Mouse (Mus musculus) CH12.LX (cell line): ENCODE data around the gene Zfp36. TPM values are rescaled to one million over a fixed set of nuclear protein-coding genes. Genes with fewer than 3 reads are reported as not detected.

Experiments used
- DNase-seq: peaks from one replicate; pipeline ENCODE4 v3.0.0-alpha.2; 2013; ENCODE audit errors: extremely low read depth
- H3K27ac ChIP-seq: 2 replicates; pipeline ENCODE4 v1.5.1; 2012; ENCODE audit warnings: low read depth, mild to moderate bottlenecking, control low read depth, moderate library complexity; ENCODE audit not compliant: insufficient read depth
- H3K27me3 ChIP-seq: replicated peaks from 2 replicates; pipeline ENCODE3; 2012; ENCODE audit warnings: inconsistent platforms
- H3K36me3 ChIP-seq, 2 experiments: replicated peaks in 1 of 2; 2 replicates each; pipeline versions ENCODE3 to v1.6.1; 2012; ENCODE audit warnings: inconsistent platforms in 1 of 2, low read length in 1 of 2, mild to moderate bottlenecking in 1 of 2, mixed read lengths in 1 of 2, moderate library complexity in 1 of 2; ENCODE audit not compliant: control insufficient read depth in 1 of 2, insufficient read depth in 1 of 2
- H3K4me1 ChIP-seq, 2 experiments: 2 replicates each; pipeline ENCODE4 v1.6.1; 2012; ENCODE audit warnings: inconsistent platforms in 1 of 2, moderate library complexity in 1 of 2; ENCODE audit not compliant: insufficient read depth in 2 of 2, control insufficient read depth in 1 of 2
- H3K4me2 ChIP-seq: 2 replicates; pipeline ENCODE4 v1.6.1; 2012; ENCODE audit warnings: low read depth, mild to moderate bottlenecking, control low read depth; ENCODE audit not compliant: poor library complexity, insufficient read depth, severe bottlenecking
- H3K4me3 ChIP-seq, 3 experiments: fragments of 150-350 bp in 1 of 3; sonication (generic) in 1 of 3; replicated peaks in 1 of 3; 2 replicates each; pipeline versions ENCODE3 to v1.5.1; 2011 to 2012; ENCODE audit warnings: low read depth in 2 of 3, low read length in 2 of 3, mild to moderate bottlenecking in 2 of 3, moderate library complexity in 2 of 3, control low read depth in 1 of 3, improper control_type of control experiment in 1 of 3, inconsistent platforms in 1 of 3, mixed read lengths in 1 of 3; ENCODE audit not compliant: poor library complexity in 1 of 3
- H3K79me2 ChIP-seq: replicated peaks from 2 replicates; pipeline ENCODE4 v1.6.1; 2012; ENCODE audit warnings: mild to moderate bottlenecking, moderate library complexity; ENCODE audit not compliant: control insufficient read depth, poor library complexity, insufficient read depth, severe bottlenecking; ENCODE audit errors: extremely low read depth
- H3K9ac ChIP-seq: 2 replicates; pipeline ENCODE4 v1.6.1; 2012; ENCODE audit warnings: low read depth, mild to moderate bottlenecking, control low read depth, moderate library complexity; ENCODE audit not compliant: insufficient read depth
- H3K9me3 ChIP-seq: replicated peaks from 2 replicates; pipeline ENCODE3; 2012; ENCODE audit warnings: low read length, inconsistent platforms, mixed read lengths
- CHD1 ChIP-seq: IDR thresholded peaks from 2 replicates; pipeline ENCODE4 v1.6.1; 2012; ENCODE audit warnings: low read depth, low read length, improper control_type of control experiment, inconsistent platforms
- E2F4 ChIP-seq: IDR thresholded peaks from 2 replicates; pipeline ENCODE4 v1.6.1; 2011; ENCODE audit warnings: low read depth, low read length, improper control_type of control experiment; ENCODE audit not compliant: insufficient replicate concordance
- ELF1 ChIP-seq: IDR thresholded peaks from 2 replicates; pipeline ENCODE4 v1.6.1; 2014; ENCODE audit warnings: low read depth, mild to moderate bottlenecking, inconsistent platforms, low read length, improper control_type of control experiment
- EP300 ChIP-seq: IDR thresholded peaks from 2 replicates; pipeline ENCODE4 v1.6.1; 2011; ENCODE audit warnings: low read length, improper control_type of control experiment
- IRF4 ChIP-seq: IDR thresholded peaks from 2 replicates; pipeline ENCODE4 v1.6.1; 2014; ENCODE audit warnings: low read depth, mild to moderate bottlenecking, inconsistent platforms, low read length, improper control_type of control experiment
- JUND ChIP-seq: conservative IDR thresholded peaks from 2 replicates; pipeline ENCODE4 v1.6.1; 2011; ENCODE audit warnings: low read depth, low read length, improper control_type of control experiment
- MAFK ChIP-seq: IDR thresholded peaks from 2 replicates; pipeline ENCODE4 v1.6.1; 2011; ENCODE audit warnings: low read length, improper control_type of control experiment; ENCODE audit not compliant: insufficient replicate concordance
- MAX ChIP-seq: IDR thresholded peaks from 2 replicates; pipeline ENCODE4 v1.6.1; 2011; ENCODE audit warnings: low read length, improper control_type of control experiment
- MXI1 ChIP-seq: IDR thresholded peaks from 2 replicates; pipeline ENCODE4 v1.6.1; 2011; ENCODE audit warnings: mild to moderate bottlenecking, low read depth, low read length, improper control_type of control experiment
- NRF1 ChIP-seq: IDR thresholded peaks from 2 replicates; pipeline ENCODE4 v1.6.1; 2014; ENCODE audit warnings: low read depth, mild to moderate bottlenecking, inconsistent platforms, low read length, improper control_type of control experiment, moderate library complexity
- POLR2AphosphoS2 ChIP-seq: IDR thresholded peaks from 2 replicates; pipeline ENCODE4 v1.6.1; 2011; ENCODE audit warnings: low read depth, low read length, improper control_type of control experiment
- SMC3 ChIP-seq: IDR thresholded peaks from 2 replicates; pipeline ENCODE4 v1.6.1; 2011; ENCODE audit warnings: low read depth, low read length, improper control_type of control experiment
- UBTF ChIP-seq: IDR thresholded peaks from 2 replicates; pipeline ENCODE4 v1.6.1; 2012; ENCODE audit warnings: low read depth, mild to moderate bottlenecking, inconsistent platforms, low read length, improper control_type of control experiment, moderate library complexity
- USF1 ChIP-seq: IDR thresholded peaks from 2 replicates; pipeline ENCODE4 v1.6.1; 2014; ENCODE audit warnings: low read depth, mild to moderate bottlenecking, inconsistent platforms, low read length, improper control_type of control experiment
- USF2 ChIP-seq: conservative IDR thresholded peaks from 2 replicates; pipeline ENCODE4 v1.6.1; 2011; ENCODE audit warnings: low read depth, low read length, improper control_type of control experiment
- dilution Hi-C: fragments of 300-500 bp; cut with MboI; formaldehyde crosslinking; loops from 2 replicates; pipeline ENCODE4 v1.14.3; 2020; ENCODE audit warnings: low sequenced_read_pairs; ENCODE audit not compliant: extremely low pct_unique_long_range_greater_than_20kb, extremely low pct_ligation_motif_present
- in situ Hi-C: fragments of 300-500 bp; cut with MboI; formaldehyde crosslinking; loops from 3 replicates; pipeline ENCODE4 v1.14.3; 2019; ENCODE audit warnings: low sequenced_read_pairs, low pct_ligation_motif_present, low pct_unique_long_range_greater_than_20kb, mixed read lengths
- polyA plus RNA-seq: library from polyadenylated mRNA; unstranded; fragments of >175 nt; gene quantifications from 2 replicates; pipeline ENCODE4 v1.2.1, GENCODE M21; 2012; ENCODE audit warnings: low read depth; ENCODE audit not compliant: insufficient read length
- total RNA-seq, 2 experiments: library from RNA; depleted of rRNA; stranded (reverse); fragments of 300-350 nt in 1 of 2; fragments of >200 nt in 1 of 2; gene quantifications; 2 replicates each; pipeline ENCODE4 v1.2.3; 2012 to 2014

Zfp36 gene
- total and polyA plus RNA-seq, 3 experiments: 1.9 to 9.9 (median 2.8) TPM

- no peaks in the 10 kb centered on the region for H3K9me3 ChIP-seq
- dilution Hi-C loops: no loop called here
- H3K27me3 ChIP-seq: no peaks in the 10 kb centered on the region
- H3K9ac ChIP-seq: no peak overlapping the region
- H3K4me1 ChIP-seq: peaks cover 35 to 70% of the 10 kb centered on the region in 2 experiments
- no peak overlapping the region for H3K4me2 ChIP-seq
- TF ChIP-seq MAFK (no peak), MAX (0 out of 2 replicates have a peak, but pooled peaks have one; percentile 26), MXI1 (0 out of 2 replicates have a peak, but pooled peaks have one; percentile 27), CHD1 (no peak), SMC3 (no peak), USF1 (no peak)
- TF ChIP-seq, all 38 proteins: peak for 2
- Histone ChIP-seq H3K79me2 (no peaks in the 10 kb centered on the region), H3K36me3 (peaks cover 13 to 32% of the 10 kb centered on the region in 2 experiments), H3K4me3 (no peak overlapping the region), H3K27ac (no peak overlapping the region)
- in situ Hi-C loops: no loop called here
- no peak for DNase-seq
These were observed 4.1 kb upstream of the Zfp36 start for GRCm38 (mm10) chr7:28384162-28384561.

GRCm38 (mm10) chr7:28383606-28384005 lies 3.6 kb upstream of the Zfp36 start:
- DNase-seq: no peak
- no peak overlapping the region for H3K9ac ChIP-seq
- no peaks in the 10 kb centered on the region for H3K9me3 ChIP-seq
- H3K79me2 ChIP-seq: peaks cover 4% of the 10 kb centered on the region
- dilution Hi-C loops: no loop called here
- no peaks in the 10 kb centered on the region for H3K27me3 ChIP-seq
- H3K4me3 ChIP-seq: no peak overlapping the region
- peaks cover 35 to 70% of the 10 kb centered on the region in 2 experiments for H3K4me1 ChIP-seq
- H3K36me3 ChIP-seq: peaks cover 10 to 27% of the 10 kb centered on the region in 2 experiments
- H3K4me2 ChIP-seq: no peak overlapping the region
- peak overlapping the region; percentile 97; the same call in 1 of the 2 replicates for H3K27ac ChIP-seq
- in situ Hi-C loops: no loop called here
- TF ChIP-seq EP300 (no peak), IRF4 (no peak), UBTF (no peak), E2F4 (no peak), USF1 (no peak), NRF1 (no peak), JUND (no peak), MXI1 (no peak), POLR2AphosphoS2 (no peak), USF2 (no peak), ELF1 (no peak)
